Mouse (Mus musculus) left cerebral cortex, adult 2 months (tissue): Measurements from ENCODE around the gene Dupd1. TPM values are rescaled to one million over a fixed set of nuclear protein-coding genes. Genes with fewer than 3 reads are reported as not detected.
"Not testable (repeated sequence)": the region's sequence is repeated elsewhere in the genome, so short reads cannot be mapped to it uniquely, and the experiment has no call there.

Experiments
- DNase-seq, 2 experiments: peaks; one replicate each; pipeline ENCODE4 v3.0.0; 2021 to 2022; ENCODE audit warnings: low spot score in 2 of 2, mixed read lengths in 1 of 2; ENCODE audit errors: extremely low spot score in 1 of 2
- H3K27ac ChIP-seq: fragments of 200-600 bp; 2 replicates; pipeline ENCODE4 v1.8.1; 2022
- H3K4me3 ChIP-seq: fragments of 200-600 bp; 2 replicates; pipeline ENCODE4 v1.8.1; 2022
- CTCF ChIP-seq: fragments of 200-600 bp; IDR thresholded peaks from 2 replicates; pipeline ENCODE4 v1.8.1; 2022; ENCODE audit warnings: antibody characterized with exemption, mild to moderate bottlenecking, moderate library complexity
- intact Hi-C: fragments of 180-260 bp; cut with DNase I; formaldehyde crosslinking; loops from one replicate; pipeline ENCODE4 v1.15.1; 2025
- total RNA-seq, 2 experiments: library from RNA; stranded (reverse); gene quantifications; 2 replicates each; pipeline ENCODE4 v1.2.3; 2021

The Dupd1 gene
- total RNA-seq, 2 experiments from 2014 or later, result not detected

GRCm38 (mm10) chr14:21685411-21686146, 28.8 kb downstream of the Dupd1 start:
- no peak for DNase-seq
- intact Hi-C loops, result loop anchor here (10.0 kb wide), 1 partner anchor 159 kb away; the partner anchor contains the start of gene Comtd1
- no peak overlapping the region for H3K27ac ChIP-seq
- no peak overlapping the region for H3K4me3 ChIP-seq
- no peak for TF ChIP-seq CTCF

GRCm38 (mm10) chr14:21683834-21684233, 30.5 kb downstream of the Dupd1 start:
- intact Hi-C loops, result loop anchor here (10.0 kb wide), 1 partner anchor 161 kb away; the partner anchor contains the start of gene Comtd1
- no peak for DNase-seq
- Histone ChIP-seq H3K4me3 (no peak overlapping the region), H3K27ac (no peak overlapping the region)
- no peak for TF ChIP-seq CTCF

GRCm38 (mm10) chr14:21682681-21683129, 31.7 kb downstream of the Dupd1 start:
- no peak overlapping the region for H3K27ac ChIP-seq
- intact Hi-C loops, result loop anchor here (10.0 kb wide), 1 partner anchor 162 kb away; the partner anchor contains the start of gene Comtd1
- no peak for DNase-seq
- TF ChIP-seq CTCF, result no peak
- H3K4me3 ChIP-seq, result no peak overlapping the region

- Histone ChIP-seq H3K4me3 (no peak overlapping the region), H3K27ac (0 out of 2 replicates have a peak overlapping the region, but pooled peaks have one; percentile 15)
- no peak for TF ChIP-seq CTCF
- DNase-seq, result no peak
- intact Hi-C loops, result loop anchor here (5.0 to 10.0 kb wide), 3 partner anchors 65 to 542 kb away; partner anchors contain the start of gene Comtd1
Observed at GRCm38 (mm10) chr14:21679631-21680201, 34.7 kb downstream of the Dupd1 start.

- no peak overlapping the region for H3K4me3 ChIP-seq
- DNase-seq, result no peak
- TF ChIP-seq CTCF, result peak; percentile 86
- intact Hi-C loops, result loop anchor here (1.0 to 10.0 kb wide), 3 partner anchors 64 to 541 kb away; no protein-coding TSS in a partner anchor
- 0 out of 2 replicates have a peak overlapping the region, but pooled peaks have one; percentile 15 for H3K27ac ChIP-seq
Observed at GRCm38 (mm10) chr14:21678509-21679285, 35.7 kb downstream of the Dupd1 start.

GRCm38 (mm10) chr14:21676223-21676622, 38.2 kb downstream of the Dupd1 start:
- no peak overlapping the region; the same call in 1 of the 2 replicates for H3K27ac ChIP-seq

GRCm38 (mm10) chr14:21674471-21674870, 39.9 kb downstream of the Dupd1 start:
- Histone ChIP-seq H3K27ac (peak overlapping the region; percentile 6; the same call in 1 of the 2 replicates), H3K4me3 (no peak overlapping the region)
- no peak for DNase-seq
- TF ChIP-seq CTCF, result peak; percentile 8; the same call in 1 of the 2 replicates
- intact Hi-C loops, result loop anchor here (10.0 kb wide), 1 partner anchor 60 kb away; no protein-coding TSS in a partner anchor

More at GRCm38 (mm10) chr14:21676223-21676622, 38.2 kb downstream of the Dupd1 start:
- no peak overlapping the region for H3K4me3 ChIP-seq
- intact Hi-C loops, result loop anchor here (5.0 to 10.0 kb wide), 2 partner anchors 61 to 539 kb away; no protein-coding TSS in a partner anchor
- no peak for TF ChIP-seq CTCF
- no peak for DNase-seq

GRCm38 (mm10) chr14:21673100-21673499, 41.3 kb downstream of the Dupd1 start:
- intact Hi-C loops, result loop anchor here (10.0 kb wide), 1 partner anchor 58 kb away; no protein-coding TSS in a partner anchor
- DNase-seq, result no peak
- Histone ChIP-seq H3K27ac (no peak overlapping the region), H3K4me3 (no peak overlapping the region)
- TF ChIP-seq CTCF, result no peak

- not testable (repeated sequence) for DNase-seq, H3K4me3 ChIP-seq, H3K27ac ChIP-seq
- intact Hi-C loops, result loop anchor here (10.0 kb wide), 1 partner anchor 56 kb away; no protein-coding TSS in a partner anchor
Observed at GRCm38 (mm10) chr14:21670422-21671006, 43.9 kb downstream of the Dupd1 start.

- Histone ChIP-seq H3K4me3 (no peak overlapping the region), H3K27ac (peak overlapping the region; percentile 32)
- no peak for DNase-seq
- intact Hi-C loops, result loop anchor here (10.0 kb wide), 1 partner anchor 55 kb away; no protein-coding TSS in a partner anchor
- TF ChIP-seq CTCF, result no peak
Observed at GRCm38 (mm10) chr14:21669633-21670421, 44.5 kb downstream of the Dupd1 start.
